Mouse (Mus musculus) stomach, postnatal 0 days (tissue): ENCODE results near the gene Vcam1. TPM values are rescaled to one million over a fixed set of nuclear protein-coding genes. Genes with fewer than 3 reads are reported as not detected.

Experiments used
- ATAC-seq: fragments of 200-750 bp; cut with Nextera tagmentation; 2 replicates; pipeline ENCODE4 v1.8.0; 2017; ENCODE audit not compliant: low FRiP score, low TSS enrichment
- DNase-seq: peaks from one replicate; pipeline ENCODE4 v3.0.0-alpha.2; 2016; ENCODE audit warnings: low spot score
- H3K27ac ChIP-seq: fragments of 300-500 bp; sonication (generic); replicated peaks from 2 replicates; pipeline ENCODE4 v1.5.1; 2014; ENCODE audit warnings: mild to moderate bottlenecking, control low read depth
- H3K27me3 ChIP-seq: fragments of 300-500 bp; sonication (generic); 2 replicates; pipeline ENCODE4 v1.6.1; 2014; ENCODE audit warnings: low read length; ENCODE audit not compliant: control insufficient read depth, insufficient read depth
- H3K36me3 ChIP-seq: fragments of 300-500 bp; sonication (generic); 2 replicates; pipeline ENCODE4 v1.6.1; 2014; ENCODE audit warnings: low read length, mixed read lengths; ENCODE audit not compliant: control insufficient read depth, insufficient read depth
- H3K4me1 ChIP-seq: fragments of 300-500 bp; sonication (generic); replicated peaks from 2 replicates; pipeline ENCODE4 v1.6.1; 2014; ENCODE audit warnings: antibody characterized with exemption; ENCODE audit not compliant: control insufficient read depth, insufficient read depth
- H3K4me2 ChIP-seq: fragments of 300-500 bp; sonication (generic); replicated peaks from 2 replicates; pipeline ENCODE4 v1.6.1; 2014; ENCODE audit warnings: low read depth, mild to moderate bottlenecking, control low read depth, moderate library complexity
- H3K4me3 ChIP-seq: fragments of 300-500 bp; sonication (generic); 2 replicates; pipeline ENCODE4 v1.5.1; 2014; ENCODE audit warnings: low read depth, low read length, control low read depth
- H3K9ac ChIP-seq: fragments of 300-500 bp; sonication (generic); 2 replicates; pipeline ENCODE4 v1.6.1; 2014; ENCODE audit warnings: mild to moderate bottlenecking, low read length, control low read depth, mixed read lengths
- H3K9me3 ChIP-seq: fragments of 300-500 bp; sonication (generic); 2 replicates; pipeline ENCODE4 v1.6.1; 2016; ENCODE audit warnings: low read length; ENCODE audit not compliant: control insufficient read depth
- CTCF ChIP-seq: IDR thresholded peaks from 2 replicates; pipeline ENCODE4 v1.5.1; 2016; ENCODE audit warnings: antibody characterized with exemption, low read depth, mild to moderate bottlenecking, moderate library complexity
- EP300 ChIP-seq: optimal IDR thresholded peaks from 2 replicates; pipeline ENCODE3; 2016; ENCODE audit warnings: antibody characterized with exemption
- WGBS: fragments of 180-500 bp; shearing (Covaris S2); extraction: QIAGEN DNeasy Blood & Tissue Kit; methylation state at CpG from one replicate; pipeline ENCODE4 v1.1.7; 2014; 5-methylcytosine and 5-hydroxymethylcytosine counted together
- polyA plus RNA-seq: library from polyadenylated mRNA; unstranded; fragments of >200 nt; fragmentation: Nextera tagmentation; extraction: Ambion mirVana; gene quantifications from 2 replicates; pipeline ENCODE4 v1.2.1, GENCODE M21; 2015

Vcam1 gene
- polyA plus RNA-seq, 1 experiment from 2014 or later, result 17.3 TPM

- Histone ChIP-seq H3K36me3 (no peaks in the 10 kb centered on the region), H3K4me3 (no peak overlapping the region), H3K9me3 (no peaks in the 10 kb centered on the region), H3K27me3 (no peaks in the 10 kb centered on the region), H3K27ac (no peak overlapping the region), H3K4me1 (no peaks in the 10 kb centered on the region), H3K4me2 (no peak overlapping the region), H3K9ac (no peak overlapping the region)
- no peak for TF ChIP-seq EP300
- no peak for TF ChIP-seq CTCF
- DNase-seq (no peak), ATAC-seq (no peak)
- 62% methylated on average over 4 of the region's 4 CpGs for WGBS
These were observed 3.4 kb downstream of the Vcam1 start for GRCm38 (mm10) chr3:116126070-116126469.

GRCm38 (mm10) chr3:116123827-116124226 lies 5.7 kb downstream of the Vcam1 start:
- H3K9ac ChIP-seq, result no peak overlapping the region
- TF ChIP-seq CTCF (no peak), EP300 (no peak)
- no peaks in the 10 kb centered on the region for H3K36me3 ChIP-seq
- no peak for DNase-seq
- no peaks in the 10 kb centered on the region for H3K9me3 ChIP-seq
- H3K27me3 ChIP-seq, result no peaks in the 10 kb centered on the region
- H3K4me1 ChIP-seq, result no peaks in the 10 kb centered on the region
- no peak for ATAC-seq
- H3K4me3 ChIP-seq, result no peak overlapping the region
- no peak overlapping the region for H3K4me2 ChIP-seq
- WGBS, result 90% methylated on average over 3 of the region's 3 CpGs
- H3K27ac ChIP-seq, result no peak overlapping the region

DNA sequence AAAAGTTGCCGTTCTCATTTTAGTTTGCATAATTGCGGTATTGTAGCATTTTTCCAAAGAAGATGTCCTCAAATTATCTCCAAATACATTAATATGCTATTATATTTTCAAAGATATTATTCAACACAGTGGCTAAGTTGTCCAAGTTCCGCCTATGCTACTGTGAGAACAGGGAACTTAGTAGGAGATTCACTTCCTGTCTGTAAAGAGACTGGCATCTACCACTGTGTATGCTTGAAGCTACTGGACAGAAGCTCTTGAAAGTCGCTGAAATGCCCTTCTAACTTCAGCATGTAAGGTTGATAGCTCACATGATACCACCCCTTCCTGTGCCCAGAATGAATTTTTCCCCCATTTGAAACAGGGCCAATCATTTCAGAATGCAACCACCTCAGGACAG lies 6.8 kb downstream of the Vcam1 start:
- H3K9me3 ChIP-seq, result no peaks in the 10 kb centered on the region
- H3K4me2 ChIP-seq, result no peak overlapping the region
- no peak overlapping the region for H3K4me3 ChIP-seq
- no peaks in the 10 kb centered on the region for H3K36me3 ChIP-seq
- H3K27me3 ChIP-seq, result no peaks in the 10 kb centered on the region
- H3K9ac ChIP-seq, result no peak overlapping the region
- H3K27ac ChIP-seq, result no peak overlapping the region
- ATAC-seq, result no peak
- DNase-seq, result no peak
- no peaks in the 10 kb centered on the region for H3K4me1 ChIP-seq
- TF ChIP-seq CTCF (no peak), EP300 (no peak)
- WGBS, result 71% methylated on average over 4 of the region's 4 CpGs

DNA sequence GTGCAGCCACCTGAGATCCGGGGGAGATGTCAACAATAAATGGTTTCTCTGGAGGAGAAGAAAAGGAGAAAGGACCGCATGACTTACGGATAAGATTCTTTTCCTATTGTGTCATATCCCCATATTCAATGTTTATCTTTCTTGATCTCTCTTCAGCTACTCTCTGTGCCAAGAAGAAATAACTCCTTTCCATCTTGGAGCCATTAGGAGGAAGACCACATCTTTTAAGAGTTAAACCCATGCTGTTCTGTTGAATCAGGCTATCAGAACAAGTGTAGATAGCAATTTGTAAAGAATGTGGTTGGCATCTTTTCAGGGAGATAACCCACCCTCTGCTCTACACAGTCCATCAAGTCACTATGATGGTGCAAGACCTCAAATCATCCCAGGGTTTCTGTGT lies 8.5 kb downstream of the Vcam1 start:
- H3K36me3 ChIP-seq, result no peaks in the 10 kb centered on the region
- no peak for DNase-seq
- ATAC-seq, result no peak
- no peak overlapping the region for H3K27ac ChIP-seq
- H3K9ac ChIP-seq, result no peak overlapping the region
- no peaks in the 10 kb centered on the region for H3K9me3 ChIP-seq
- H3K4me3 ChIP-seq, result no peak overlapping the region
- H3K4me1 ChIP-seq, result no peaks in the 10 kb centered on the region
- TF ChIP-seq CTCF (no peak), EP300 (no peak)
- no peak overlapping the region for H3K4me2 ChIP-seq
- no peaks in the 10 kb centered on the region for H3K27me3 ChIP-seq
- WGBS, result 47% methylated on average over 3 of the region's 3 CpGs

DNA sequence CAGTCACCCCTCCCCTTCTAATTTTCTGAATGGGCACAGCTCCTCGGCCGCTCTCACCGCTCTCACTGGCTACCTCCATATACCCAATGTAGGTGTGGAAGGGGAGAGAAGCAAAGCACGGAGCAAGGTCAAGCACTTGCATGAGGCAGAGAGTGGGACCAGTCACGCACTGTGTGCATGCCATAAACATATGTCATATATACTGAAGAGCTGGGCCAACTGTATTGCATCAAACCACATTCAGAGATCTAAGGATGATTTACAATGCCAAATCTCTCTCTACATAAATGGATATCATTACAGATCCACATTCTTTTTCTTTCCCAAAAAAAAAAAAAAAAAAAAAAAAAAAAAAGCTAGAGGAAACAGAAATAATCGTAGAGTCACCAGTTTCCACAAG lies 9.1 kb downstream of the Vcam1 start:
- H3K4me2 ChIP-seq, result no peak overlapping the region
- no peak overlapping the region for H3K9ac ChIP-seq
- no peak overlapping the region for H3K4me3 ChIP-seq
- ATAC-seq (no peak), DNase-seq (no peak)
- no peaks in the 10 kb centered on the region for H3K4me1 ChIP-seq
- TF ChIP-seq EP300 (no peak), CTCF (no peak)
- H3K27ac ChIP-seq, result no peak overlapping the region
- H3K36me3 ChIP-seq, result no peaks in the 10 kb centered on the region
- no peaks in the 10 kb centered on the region for H3K9me3 ChIP-seq
- 81% methylated on average over 6 of the region's 6 CpGs for WGBS
- H3K27me3 ChIP-seq, result no peaks in the 10 kb centered on the region

DNA sequence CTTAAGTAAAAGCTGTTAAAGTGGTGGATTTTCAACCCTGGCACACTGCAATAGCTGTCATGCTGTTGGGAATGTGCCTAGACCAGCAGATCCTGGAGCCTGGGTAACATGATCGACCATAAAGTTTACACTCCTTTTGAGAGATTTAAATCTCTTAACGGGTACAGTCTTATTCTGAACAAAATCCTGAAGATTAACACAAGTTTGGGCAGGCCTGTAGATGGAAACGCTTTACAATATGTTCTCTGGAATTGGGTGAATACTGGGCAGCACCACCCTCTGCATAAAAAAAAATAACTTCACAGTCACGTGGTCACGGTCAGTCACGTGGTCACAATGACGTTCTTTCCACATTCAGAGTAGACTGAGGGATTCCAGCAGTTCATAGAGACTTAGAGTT lies 10.3 kb downstream of the Vcam1 start:
- 0 out of 2 replicates have a peak, but pooled peaks have one; percentile 27 for ATAC-seq
- Histone ChIP-seq H3K4me1 (no peaks in the 10 kb centered on the region), H3K9me3 (no peaks in the 10 kb centered on the region), H3K9ac (no peak overlapping the region), H3K4me3 (no peak overlapping the region), H3K36me3 (no peaks in the 10 kb centered on the region), H3K27me3 (no peaks in the 10 kb centered on the region), H3K4me2 (no peak overlapping the region), H3K27ac (no peak overlapping the region)
- TF ChIP-seq EP300, result peak; percentile 39
- no peak for TF ChIP-seq CTCF
- no peak for DNase-seq
- 59% methylated on average over 7 of the region's 7 CpGs for WGBS
